Mouse (Mus musculus): ENCODE results near the gene B3gat2. TPM values are rescaled to one million over a fixed set of nuclear protein-coding genes. Genes with fewer than 3 reads are reported as not detected.
A peak's percentile ranks its signal among the peaks of the same experiment; 100 is the strongest.

B3gat2 gene
- polyA plus RNA-seq, 1 experiment from 2014 or later: 14.8 TPM

- peak overlapping the region; percentile 84 for H3K27ac ChIP-seq
- peak; percentile 96 for ATAC-seq (replicated peaks)
- no peaks in the 10 kb centered on the region for H3K9me3 ChIP-seq
- H3K27me3 ChIP-seq (replicated peaks): peaks cover 17% of the 10 kb centered on the region
- peak overlapping the region; percentile 69 for H3K4me3 ChIP-seq
- no peaks in the 10 kb centered on the region for H3K36me3 ChIP-seq (replicated peaks)
- under 1% methylated on average over 65 of the region's 65 CpGs for WGBS
- peaks cover 26% of the 10 kb centered on the region for H3K4me1 ChIP-seq
- H3K4me2 ChIP-seq: peak overlapping the region; percentile 85
- H3K9ac ChIP-seq: peak overlapping the region; percentile 80
These were observed 1.5 kb downstream of the B3gat2 start for GRCm38 (mm10) chr1:23762782-23763630.

GRCm38 (mm10) chr1:23763726-23764125 is 2.2 kb downstream of the B3gat2 start:
- H3K27ac ChIP-seq: no peak overlapping the region
- 2% methylated on average over 7 of the region's 7 CpGs for WGBS
- peaks cover 17% of the 10 kb centered on the region for H3K27me3 ChIP-seq (replicated peaks)
- no peaks in the 10 kb centered on the region for H3K9me3 ChIP-seq
- peak overlapping the region; percentile 80; the same call in 1 of the 2 replicates for H3K9ac ChIP-seq
- H3K36me3 ChIP-seq (replicated peaks): no peaks in the 10 kb centered on the region
- H3K4me3 ChIP-seq: peak overlapping the region; percentile 69
- ATAC-seq (replicated peaks): 0 out of 2 replicates have a peak, but pooled peaks have one; percentile 0
- H3K4me2 ChIP-seq: peak overlapping the region; percentile 85
- peaks cover 26% of the 10 kb centered on the region for H3K4me1 ChIP-seq

- H3K4me1 ChIP-seq: peaks cover 26% of the 10 kb centered on the region
- ATAC-seq (replicated peaks): no peak
- no peaks in the 10 kb centered on the region for H3K36me3 ChIP-seq (replicated peaks)
- peak overlapping the region; percentile 85 for H3K4me2 ChIP-seq
- H3K9me3 ChIP-seq: no peaks in the 10 kb centered on the region
- peak overlapping the region; percentile 16; the same call in 1 of the 2 replicates for H3K4me3 ChIP-seq
- peaks cover 12% of the 10 kb centered on the region for H3K27me3 ChIP-seq (replicated peaks)
- 49% methylated on average over 4 of the region's 4 CpGs for WGBS
- no peak overlapping the region for H3K9ac ChIP-seq
- no peak overlapping the region for H3K27ac ChIP-seq
These were observed 3.2 kb downstream of the B3gat2 start for GRCm38 (mm10) chr1:23764710-23765109.

- 55% methylated on average over 3 of the region's 3 CpGs for whole genome bisulfite sequencing
- Histone ChIP-seq H3K4me2 (no peak overlapping the region), H3K9ac (no peak overlapping the region), H3K36me3 (replicated peaks) (no peaks in the 10 kb centered on the region), H3K4me3 (no peak overlapping the region), H3K4me1 (no peaks in the 10 kb centered on the region), H3K27ac (no peak overlapping the region), H3K9me3 (no peaks in the 10 kb centered on the region), H3K27me3 (replicated peaks) (no peaks in the 10 kb centered on the region)
- no peak for ATAC-seq (replicated peaks)
These were observed 11.5 kb downstream of the B3gat2 start for GRCm38 (mm10) chr1:23773039-23773438.

- Histone ChIP-seq H3K9me3 (no peaks in the 10 kb centered on the region), H3K27me3 (replicated peaks) (no peaks in the 10 kb centered on the region), H3K36me3 (replicated peaks) (no peaks in the 10 kb centered on the region), H3K9ac (no peak overlapping the region), H3K4me2 (no peak overlapping the region), H3K4me1 (no peaks in the 10 kb centered on the region), H3K27ac (no peak overlapping the region), H3K4me3 (no peak overlapping the region)
- ATAC-seq (replicated peaks): 0 out of 2 replicates have a peak, but pooled peaks have one; percentile 52
- 52% methylated on average over 11 of the region's 11 CpGs for WGBS
These were observed 31.4 kb downstream of the B3gat2 start for GRCm38 (mm10) chr1:23792737-23793533.

GRCm38 (mm10) chr1:23798306-23798705 is 36.8 kb downstream of the B3gat2 start:
- Histone ChIP-seq H3K9ac (no peak overlapping the region), H3K4me2 (no peak overlapping the region), H3K4me1 (no peaks in the 10 kb centered on the region), H3K4me3 (no peak overlapping the region), H3K27ac (no peak overlapping the region), H3K36me3 (replicated peaks) (no peaks in the 10 kb centered on the region), H3K9me3 (no peaks in the 10 kb centered on the region), H3K27me3 (replicated peaks) (no peaks in the 10 kb centered on the region)
- WGBS: 92% methylated on average over 9 of the region's 9 CpGs
- no peak for ATAC-seq (replicated peaks)

GRCm38 (mm10) chr1:23821615-23822014 is 60.1 kb downstream of the B3gat2 start:
- H3K36me3 ChIP-seq (replicated peaks): no peaks in the 10 kb centered on the region
- H3K4me2 ChIP-seq: no peak overlapping the region
- WGBS: 68% methylated on average over 5 of the region's 5 CpGs
- no peak overlapping the region for H3K9ac ChIP-seq
- no peak overlapping the region for H3K27ac ChIP-seq
- no peaks in the 10 kb centered on the region for H3K27me3 ChIP-seq (replicated peaks)
- no peak overlapping the region for H3K4me3 ChIP-seq
- no peaks in the 10 kb centered on the region for H3K4me1 ChIP-seq
- no peak for ATAC-seq (replicated peaks)
- no peaks in the 10 kb centered on the region for H3K9me3 ChIP-seq

GRCm38 (mm10) chr1:23826887-23827758 is 65.6 kb downstream of the B3gat2 start:
- Histone ChIP-seq H3K27ac (no peak overlapping the region), H3K27me3 (replicated peaks) (no peaks in the 10 kb centered on the region), H3K4me2 (no peak overlapping the region), H3K4me3 (no peak overlapping the region), H3K4me1 (no peaks in the 10 kb centered on the region), H3K9me3 (no peaks in the 10 kb centered on the region), H3K36me3 (replicated peaks) (no peaks in the 10 kb centered on the region), H3K9ac (no peak overlapping the region)
- peak; percentile 51; the same call in 1 of the 2 replicates for ATAC-seq (replicated peaks)
- 41% methylated on average over 13 of the region's 13 CpGs for WGBS

GRCm38 (mm10) chr1:23834246-23834645 is 72.7 kb downstream of the B3gat2 start:
- WGBS: 79% methylated on average over 7 of the region's 7 CpGs
- Histone ChIP-seq H3K27me3 (replicated peaks) (no peaks in the 10 kb centered on the region), H3K4me1 (peaks cover 6% of the 10 kb centered on the region), H3K9ac (no peak overlapping the region), H3K4me3 (no peak overlapping the region), H3K9me3 (no peaks in the 10 kb centered on the region), H3K4me2 (no peak overlapping the region), H3K27ac (0 out of 2 replicates have a peak overlapping the region, but pooled peaks have one; percentile 15), H3K36me3 (replicated peaks) (no peaks in the 10 kb centered on the region)
- ATAC-seq (replicated peaks): no peak

- no peak overlapping the region for H3K9ac ChIP-seq
- WGBS: 47% methylated on average over 9 of the region's 9 CpGs
- peak; percentile 49 for ATAC-seq (replicated peaks)
These were observed 73.3 kb downstream of the B3gat2 start for GRCm38 (mm10) chr1:23834819-23835218.

GRCm38 (mm10) chr1:23836630-23837029 is 75.1 kb downstream of the B3gat2 start:
- Histone ChIP-seq H3K4me2 (no peak overlapping the region), H3K36me3 (replicated peaks) (no peaks in the 10 kb centered on the region), H3K27ac (no peak overlapping the region), H3K27me3 (replicated peaks) (no peaks in the 10 kb centered on the region), H3K9me3 (no peaks in the 10 kb centered on the region), H3K4me1 (peaks cover 6% of the 10 kb centered on the region), H3K4me3 (no peak overlapping the region), H3K9ac (no peak overlapping the region)
- ATAC-seq (replicated peaks): no peak
- WGBS: 94% methylated on average over 4 of the region's 4 CpGs

More at GRCm38 (mm10) chr1:23834819-23835218, 73.3 kb downstream of the B3gat2 start:
- Histone ChIP-seq H3K36me3 (replicated peaks) (no peaks in the 10 kb centered on the region), H3K4me1 (peaks cover 6% of the 10 kb centered on the region), H3K9me3 (no peaks in the 10 kb centered on the region), H3K27ac (0 out of 2 replicates have a peak overlapping the region, but pooled peaks have one; percentile 15), H3K4me2 (no peak overlapping the region), H3K27me3 (replicated peaks) (no peaks in the 10 kb centered on the region), H3K4me3 (no peak overlapping the region)
